Mouse (Mus musculus) ovary, postnatal 10 days (tissue): ENCODE results near the gene Cebpa.

ENCODE experiments used
- DNase-seq: peaks from one replicate; pipeline ENCODE4 v3.0.0; 2022; ENCODE audit warnings: low spot score

The Cebpa gene

DNA sequence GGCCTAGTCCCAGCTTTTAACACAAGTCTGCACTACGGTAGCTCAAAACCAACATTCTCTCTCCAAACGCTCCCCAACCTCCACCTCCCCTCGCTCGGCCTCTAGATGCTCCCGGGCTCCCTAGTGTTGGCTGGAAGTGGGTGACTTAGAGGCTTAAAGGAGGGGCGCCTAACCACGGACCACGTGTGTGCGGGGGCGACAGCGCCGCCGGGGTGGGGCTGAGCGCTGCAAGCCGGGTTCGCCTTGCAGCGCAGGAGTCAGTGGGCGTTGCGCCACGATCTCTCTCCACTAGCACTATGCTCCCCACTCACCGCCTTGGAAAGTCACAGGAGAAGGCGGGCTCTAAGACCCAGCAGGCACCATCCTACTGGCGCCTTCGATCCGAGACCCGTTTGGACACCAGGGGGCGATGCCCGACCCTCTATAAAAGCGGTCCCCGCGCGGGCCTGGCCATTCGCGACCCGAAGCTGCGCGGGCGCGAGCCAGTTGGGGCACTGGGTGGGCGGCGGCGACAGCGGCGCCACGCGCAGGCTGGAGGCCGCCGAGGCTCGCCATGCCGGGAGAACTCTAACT is at the start of gene Cebpa:
TSS of gene Cebpa (plus strand) at position 453 of the 573 bp plus-strand sequence.
- peak; percentile 98 for DNase-seq

DNA sequence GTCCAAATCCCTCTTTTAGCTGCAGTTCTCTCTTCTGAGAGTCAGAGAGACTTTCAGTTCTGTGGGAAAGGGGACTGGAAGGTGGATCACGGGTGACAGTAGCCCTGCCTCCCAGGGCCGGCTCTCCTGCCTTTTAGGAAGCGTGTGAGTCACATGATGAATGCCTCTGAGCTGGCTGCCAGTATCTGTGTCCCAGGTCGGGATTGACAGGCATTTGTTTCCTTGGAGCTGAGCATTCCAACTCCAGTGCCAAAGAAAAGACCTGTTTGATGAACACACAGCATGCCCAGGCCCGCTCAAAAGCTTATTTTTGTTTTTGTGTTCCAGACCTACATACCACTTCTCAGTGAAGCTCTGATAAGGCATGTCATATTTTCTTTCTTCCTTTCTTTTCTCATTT is 42.4 kb upstream of the Cebpa start:
- no peak for DNase-seq

DNA sequence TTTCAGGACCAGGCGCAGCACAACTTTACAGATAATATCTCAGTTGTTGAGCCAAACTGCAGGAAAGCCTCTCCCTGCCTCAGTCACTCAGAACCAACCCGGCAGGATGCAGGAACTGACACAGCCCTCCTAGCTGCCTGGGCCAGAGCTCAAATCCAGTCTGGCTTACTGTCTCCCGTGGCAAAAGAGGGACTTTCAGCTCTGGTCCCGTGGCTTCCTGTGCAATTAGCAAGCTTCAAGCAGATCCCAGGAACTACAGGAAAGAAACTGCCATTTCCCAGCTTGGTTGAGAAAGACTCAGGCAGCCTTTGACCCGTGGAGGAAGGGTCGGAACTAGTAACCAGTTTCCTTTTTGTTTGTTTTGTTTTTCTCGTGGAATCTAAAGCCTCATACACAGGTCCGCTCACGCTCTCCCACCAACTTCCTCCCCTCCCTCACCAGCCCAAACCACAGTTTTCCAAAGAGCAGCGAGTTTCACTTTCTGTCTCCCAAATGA is 38.2 kb upstream of the Cebpa start:
- no peak for DNase-seq

DNA sequence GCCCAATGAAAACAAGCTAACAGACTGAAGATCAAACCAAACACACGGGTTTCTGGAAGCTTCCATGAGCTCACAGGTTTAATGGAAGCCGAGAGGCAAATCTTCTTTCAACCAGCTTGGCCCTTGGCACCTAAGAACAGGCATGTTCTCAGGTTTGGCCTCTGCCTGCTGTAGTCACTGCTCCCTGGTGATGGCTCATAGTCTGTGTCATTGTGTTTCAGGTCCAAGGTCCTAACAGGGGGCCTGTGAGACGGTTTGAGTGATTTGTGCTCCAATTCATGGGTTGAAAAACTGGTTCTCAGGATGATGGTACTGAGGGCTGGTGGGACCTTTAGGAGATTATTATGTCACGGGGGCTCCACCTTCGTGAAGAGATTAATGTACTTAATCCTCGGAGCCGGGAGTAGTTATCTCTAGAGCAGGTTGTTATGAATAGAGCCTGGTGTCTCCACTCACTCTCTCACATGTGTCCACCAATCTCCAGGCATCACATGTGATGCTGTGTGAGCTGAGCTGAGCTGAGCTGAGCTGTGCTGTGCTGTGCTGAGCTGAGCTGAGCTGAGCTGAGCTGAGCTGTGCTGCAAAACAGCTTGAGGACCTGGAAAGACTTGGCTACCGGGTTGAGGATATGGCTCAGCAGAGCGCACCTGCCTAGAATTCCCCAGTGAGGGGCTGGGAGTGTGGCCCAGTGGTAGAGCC is 37.5 kb upstream of the Cebpa start:
- DNase-seq: no peak

DNA sequence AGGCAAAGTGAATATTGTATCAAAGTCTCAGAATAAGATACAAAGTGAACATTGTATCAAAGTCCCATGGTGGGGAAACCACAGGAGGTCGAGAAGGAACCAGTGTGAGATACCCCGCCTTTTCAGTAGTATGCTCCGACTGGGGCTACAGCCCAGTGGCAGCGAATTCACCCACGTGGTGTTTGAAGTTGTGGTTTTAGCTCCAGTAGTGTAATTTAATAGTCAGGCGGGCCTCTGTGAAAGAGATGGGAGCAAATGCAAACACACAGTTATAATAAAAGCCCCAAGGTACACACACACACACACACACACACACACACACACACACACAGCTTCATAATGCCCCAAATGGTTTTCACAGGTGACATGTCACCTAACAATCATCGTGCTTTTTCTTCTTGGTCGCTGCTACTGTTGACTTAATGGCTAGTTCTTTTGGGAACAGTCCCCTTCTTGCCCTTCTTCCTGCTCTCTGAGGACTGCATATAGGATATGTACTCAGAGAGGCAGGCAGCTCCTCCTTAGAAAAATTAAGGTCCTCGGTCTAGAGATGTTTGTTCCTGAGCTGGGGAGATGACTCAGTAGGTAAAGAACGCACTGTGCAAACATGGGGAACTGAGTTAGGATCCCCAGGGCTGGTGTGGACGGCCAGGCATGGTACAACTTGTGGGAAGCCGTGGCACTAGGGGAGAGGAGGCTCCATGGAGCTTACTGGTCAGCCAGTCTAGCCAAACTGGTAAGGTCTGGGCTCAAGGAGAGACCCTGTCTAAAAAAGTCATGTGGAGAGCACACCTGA is 34.3 kb upstream of the Cebpa start:
- no peak for DNase-seq

DNA sequence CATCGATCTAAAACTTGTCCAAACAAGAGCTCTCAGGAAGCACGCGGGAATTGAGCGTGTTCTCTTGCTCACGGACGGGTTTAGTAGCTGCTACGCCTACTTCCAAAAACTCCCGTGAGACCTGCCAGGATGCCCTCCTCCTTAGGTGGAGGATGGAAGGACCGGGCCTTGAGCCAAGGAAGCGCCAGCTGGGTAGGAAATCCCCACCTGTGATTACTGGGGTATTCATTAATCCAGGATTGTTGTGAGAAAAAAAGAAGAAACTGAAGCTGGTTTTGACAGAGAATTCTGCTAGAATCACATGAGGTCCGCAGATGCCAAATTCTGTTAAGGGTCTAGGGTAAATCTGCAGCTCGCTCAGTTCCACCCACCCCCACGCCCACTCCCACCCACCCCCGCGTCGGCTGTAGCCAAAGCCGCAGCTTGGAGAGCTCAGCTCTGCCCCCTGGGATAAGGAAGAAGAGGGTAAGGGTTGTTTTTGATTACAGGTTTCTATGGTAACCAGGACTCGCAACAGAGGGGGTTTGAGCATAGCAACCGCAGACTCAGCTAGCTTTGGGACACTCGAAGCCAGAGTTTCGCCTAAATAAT is 32.7 kb upstream of the Cebpa start:
- no peak for DNase-seq

DNA sequence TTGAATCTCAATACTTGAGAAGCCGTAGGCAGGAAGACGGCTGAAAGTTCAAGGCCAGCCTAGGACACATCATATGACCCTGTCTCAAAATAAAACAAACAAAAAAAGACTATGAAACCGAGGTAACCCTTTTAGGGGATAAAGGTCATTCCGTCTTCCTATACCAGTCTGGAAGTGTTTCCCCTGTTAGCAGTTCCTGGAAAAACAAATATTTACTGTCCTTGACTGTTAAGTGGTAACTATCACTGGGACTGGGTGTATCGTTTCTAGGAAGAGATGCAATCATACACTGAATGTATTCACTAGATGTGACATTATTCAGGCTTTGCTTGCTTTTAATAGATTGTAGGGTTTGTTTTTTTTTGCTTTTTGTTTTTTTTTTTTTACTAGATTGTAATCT is 28.5 kb upstream of the Cebpa start:
- DNase-seq: no peak

DNA sequence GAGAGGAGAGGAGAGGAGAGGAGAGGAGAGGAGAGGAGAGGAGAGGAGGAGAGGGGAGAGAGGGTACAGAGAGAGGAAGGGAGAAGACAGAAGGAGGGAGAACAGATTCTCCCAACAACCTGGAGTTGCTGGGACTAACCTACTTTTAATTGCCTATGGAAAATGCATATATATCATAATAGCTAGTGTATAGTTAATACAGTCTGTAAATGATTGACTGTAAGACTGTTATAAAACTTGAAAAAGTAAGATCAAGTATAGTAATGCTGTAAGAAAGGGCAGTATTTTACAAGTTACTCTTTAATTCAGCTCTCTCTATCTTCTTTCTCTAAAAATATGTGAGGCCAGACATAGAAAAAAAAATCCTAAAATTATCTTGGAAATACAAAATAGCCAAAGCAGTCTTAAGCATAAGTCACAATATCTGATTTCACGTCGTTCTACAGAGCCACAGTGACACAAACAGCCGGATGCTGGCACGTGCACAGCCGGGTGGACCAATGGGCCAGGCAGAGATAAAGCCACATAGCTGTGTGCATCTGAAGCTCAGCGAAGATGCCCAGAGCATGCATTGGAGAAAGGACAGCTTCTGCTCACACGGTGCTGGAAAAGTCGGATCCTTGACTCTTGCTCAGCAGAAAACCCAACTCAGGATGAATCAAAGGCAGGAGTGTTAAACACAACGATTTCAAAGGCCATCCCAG is 24.0 kb upstream of the Cebpa start:
- no peak for DNase-seq

DNA sequence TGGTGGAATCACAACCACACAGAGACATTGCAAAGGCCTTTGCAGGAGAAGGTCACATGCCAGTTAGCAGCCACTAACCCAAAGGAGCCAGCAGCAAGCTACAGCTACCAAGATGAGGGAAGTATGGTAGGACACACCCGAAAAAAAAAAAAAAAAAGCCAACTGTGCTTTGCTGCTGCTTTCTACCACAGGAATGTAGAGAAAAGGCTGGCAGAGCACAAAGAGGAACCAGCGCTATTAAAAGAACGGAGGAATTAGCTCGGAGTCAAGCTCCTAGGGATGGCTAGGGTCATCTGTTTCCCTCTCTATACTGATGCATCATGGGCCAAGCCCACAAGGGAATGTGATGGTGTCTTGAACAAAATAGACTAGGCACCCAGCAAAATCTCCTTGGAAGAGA is 20.3 kb upstream of the Cebpa start:
- no peak for DNase-seq

DNA sequence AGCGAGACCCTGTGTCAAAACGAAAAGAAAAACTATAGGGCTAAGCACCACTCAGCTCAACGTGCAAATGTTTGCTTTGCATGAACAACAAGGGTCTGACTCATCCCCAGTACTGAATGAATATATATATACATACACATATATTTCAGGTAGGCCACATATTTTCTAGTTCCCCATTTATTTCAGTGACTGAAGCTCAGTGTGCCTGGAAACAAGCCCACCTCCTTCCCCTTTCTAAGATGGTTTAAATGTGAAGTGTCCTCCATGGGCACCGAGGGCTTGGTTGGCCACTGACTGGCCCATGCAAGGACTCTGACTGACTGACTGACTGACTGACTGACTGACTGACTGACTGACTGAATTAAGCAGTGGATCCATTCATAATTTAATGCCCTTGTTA is 19.6 kb upstream of the Cebpa start:
- no peak for DNase-seq

DNA sequence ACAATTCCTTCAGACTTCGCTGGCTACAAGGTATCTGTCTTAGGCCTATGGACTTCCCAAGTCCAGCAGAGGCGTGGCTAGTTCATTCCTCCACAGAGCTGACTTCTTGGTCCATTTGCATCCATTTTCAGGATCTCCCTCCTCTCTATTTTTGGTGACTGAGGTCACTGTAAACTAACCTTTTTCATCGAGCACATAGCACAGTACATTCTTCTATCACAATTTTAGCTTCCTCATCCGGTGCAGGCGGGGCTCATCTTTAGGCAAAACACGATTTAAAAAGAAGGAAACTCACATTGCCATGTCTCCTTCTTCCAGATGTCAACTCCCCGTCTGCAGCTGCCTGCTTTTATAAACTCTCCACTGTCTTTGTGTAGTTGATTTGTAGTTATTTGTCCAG is 12.5 kb upstream of the Cebpa start:
- no peak for DNase-seq

DNA sequence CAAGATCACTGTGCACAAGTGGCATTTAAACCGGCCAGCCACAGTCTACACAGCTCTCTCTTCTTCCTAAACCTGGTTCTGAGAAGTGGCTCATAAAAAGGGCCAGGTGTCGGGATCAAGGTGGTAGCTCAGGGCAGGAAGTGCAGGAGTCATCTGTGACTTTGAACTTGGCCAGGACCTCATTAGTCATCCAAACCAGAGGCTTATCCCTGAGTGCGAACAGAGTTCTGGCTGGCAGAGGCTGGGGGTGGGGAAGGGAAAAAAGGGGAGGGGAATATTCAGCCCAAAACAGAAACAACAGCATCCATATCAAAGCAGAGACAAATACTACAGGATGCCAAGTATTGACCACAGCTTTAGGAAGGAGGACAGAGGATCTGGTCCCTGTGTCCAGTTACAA is 11.5 kb upstream of the Cebpa start:
- no peak for DNase-seq

DNA sequence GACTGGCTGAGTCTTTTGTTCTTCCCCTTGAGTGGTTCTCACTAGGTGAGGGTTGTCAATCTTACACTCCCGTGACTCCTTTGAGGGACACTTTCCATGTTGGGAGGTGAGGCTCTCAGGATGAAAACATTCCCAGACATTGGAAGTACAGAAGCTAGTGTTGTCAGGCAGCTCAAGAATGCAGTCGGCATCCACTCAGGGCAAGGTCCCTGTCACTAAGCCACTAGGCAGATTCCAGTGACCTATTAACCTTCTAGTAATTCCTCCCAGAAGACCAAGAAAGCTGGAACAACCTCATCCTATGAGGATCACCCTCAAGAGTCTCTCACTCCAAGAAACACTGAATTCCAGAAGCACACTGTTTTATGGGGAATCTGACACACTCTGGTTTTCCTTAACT is 11.0 kb upstream of the Cebpa start:
- no peak for DNase-seq

DNA sequence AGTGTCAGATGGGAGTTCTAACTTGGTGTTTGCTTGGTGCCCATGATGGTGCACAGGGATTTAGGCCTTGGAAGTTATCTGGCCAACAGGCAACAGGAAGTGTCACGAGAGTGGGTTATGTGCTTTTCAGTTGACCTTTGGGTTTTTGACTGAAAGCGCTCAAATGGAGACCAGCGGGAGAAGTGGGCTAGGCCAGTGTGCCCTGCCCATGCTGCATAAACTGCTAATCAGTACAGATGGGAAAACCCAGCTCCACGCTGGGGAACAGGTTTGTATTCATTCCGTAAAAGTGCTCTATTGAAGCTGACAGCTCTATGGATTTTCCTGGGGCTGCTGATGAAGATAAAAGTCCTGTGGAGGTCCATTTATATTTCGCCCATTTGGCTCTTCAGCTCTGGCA is 10.4 kb upstream of the Cebpa start:
- no peak for DNase-seq

DNA sequence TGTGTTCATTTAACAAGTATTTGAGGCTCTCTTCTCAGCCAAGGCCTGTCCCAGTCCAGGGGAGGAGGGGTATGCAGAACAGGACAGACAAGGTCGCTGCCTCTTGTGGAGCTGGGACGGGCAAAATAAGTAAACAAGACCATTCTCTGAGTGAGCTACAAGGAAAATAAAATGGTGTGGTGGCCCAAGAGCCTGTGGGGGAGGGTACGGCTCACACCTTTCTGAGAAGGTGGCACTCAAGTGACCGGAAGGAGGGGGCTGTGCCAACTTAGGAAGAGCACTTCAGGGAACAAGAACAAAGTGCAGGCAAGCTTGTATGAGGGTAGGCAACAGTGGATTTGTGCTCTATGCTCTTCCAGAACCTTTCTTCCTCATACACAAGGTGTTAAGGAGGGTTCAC is 6.0 kb upstream of the Cebpa start:
- DNase-seq: no peak

DNA sequence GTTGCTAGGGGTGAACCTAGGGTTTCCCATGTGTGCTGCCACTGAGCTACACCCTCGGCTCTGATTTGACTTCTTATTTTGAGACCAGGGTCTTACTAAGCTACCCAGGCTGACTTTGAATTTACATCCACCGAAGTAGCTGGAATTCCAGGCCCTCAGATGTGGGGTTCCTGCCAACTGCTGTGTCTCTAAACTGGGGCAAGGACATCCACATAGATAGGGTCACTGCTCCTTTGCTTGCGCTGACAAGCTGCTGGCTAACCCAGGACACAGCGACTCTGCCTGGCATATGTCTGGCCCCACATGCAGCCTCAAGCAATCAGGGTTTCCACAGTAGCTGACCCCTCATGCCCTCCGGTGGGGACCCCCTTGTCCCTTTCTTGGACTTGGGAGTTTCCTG is 5.4 kb upstream of the Cebpa start:
- DNase-seq: no peak

DNA sequence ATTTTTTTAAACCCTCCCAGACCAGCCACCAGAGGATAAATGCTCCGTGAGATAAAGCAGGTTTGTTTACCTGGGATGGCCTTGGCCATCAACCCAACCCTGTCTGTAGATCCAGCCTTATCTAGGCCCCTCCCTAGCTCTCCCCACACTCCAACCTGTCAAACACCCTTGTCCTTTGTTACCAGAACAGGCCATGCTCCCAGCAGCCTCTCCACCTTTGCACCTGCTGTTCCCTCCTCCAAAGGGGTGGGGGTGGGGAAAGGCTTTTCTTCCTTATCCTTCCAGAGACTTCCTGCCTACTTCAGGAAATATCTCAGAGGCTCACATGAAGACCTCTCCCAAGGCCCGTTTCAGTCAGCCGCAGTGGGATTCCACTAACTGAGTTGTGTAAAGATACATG is 2.6 kb upstream of the Cebpa start:
- DNase-seq: no peak

DNA sequence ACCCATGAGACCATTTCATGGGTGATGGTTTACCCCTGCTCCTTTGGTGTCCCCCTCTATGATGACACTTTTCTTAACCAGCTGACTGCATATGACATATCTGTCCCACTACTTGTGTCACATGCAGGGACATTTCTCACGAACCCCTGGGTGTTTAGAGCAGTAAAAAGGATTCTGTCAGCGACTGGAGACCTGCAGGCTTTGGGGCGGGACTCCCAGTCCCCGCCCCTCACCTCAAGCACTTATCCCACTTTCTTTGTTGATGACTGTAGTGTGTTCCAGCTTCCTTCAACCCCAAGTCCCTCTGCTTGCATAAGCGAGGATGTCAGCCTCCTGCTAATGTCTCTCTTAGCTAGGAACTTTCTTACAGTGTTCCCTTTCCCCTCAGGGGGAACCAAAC is 2.0 kb upstream of the Cebpa start:
- DNase-seq: no peak

DNA sequence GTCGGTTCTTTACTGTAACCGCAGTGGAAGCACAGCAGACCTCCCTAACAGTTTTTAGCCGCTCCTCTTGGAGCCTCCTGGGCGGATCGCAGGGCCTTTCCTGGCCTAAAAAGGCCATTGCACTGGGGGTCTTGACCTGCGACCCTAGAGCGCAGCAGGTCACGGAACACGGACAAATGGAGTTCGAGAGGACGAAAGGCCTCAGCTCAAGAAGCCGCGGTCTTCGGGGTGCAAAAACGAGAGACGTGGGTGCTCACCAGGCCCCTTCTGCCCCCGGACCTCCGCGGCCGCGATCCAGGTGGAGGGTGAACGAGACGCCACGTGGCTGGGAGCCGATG is 1.4 kb upstream of the Cebpa start:
- DNase-seq: no peak

DNA sequence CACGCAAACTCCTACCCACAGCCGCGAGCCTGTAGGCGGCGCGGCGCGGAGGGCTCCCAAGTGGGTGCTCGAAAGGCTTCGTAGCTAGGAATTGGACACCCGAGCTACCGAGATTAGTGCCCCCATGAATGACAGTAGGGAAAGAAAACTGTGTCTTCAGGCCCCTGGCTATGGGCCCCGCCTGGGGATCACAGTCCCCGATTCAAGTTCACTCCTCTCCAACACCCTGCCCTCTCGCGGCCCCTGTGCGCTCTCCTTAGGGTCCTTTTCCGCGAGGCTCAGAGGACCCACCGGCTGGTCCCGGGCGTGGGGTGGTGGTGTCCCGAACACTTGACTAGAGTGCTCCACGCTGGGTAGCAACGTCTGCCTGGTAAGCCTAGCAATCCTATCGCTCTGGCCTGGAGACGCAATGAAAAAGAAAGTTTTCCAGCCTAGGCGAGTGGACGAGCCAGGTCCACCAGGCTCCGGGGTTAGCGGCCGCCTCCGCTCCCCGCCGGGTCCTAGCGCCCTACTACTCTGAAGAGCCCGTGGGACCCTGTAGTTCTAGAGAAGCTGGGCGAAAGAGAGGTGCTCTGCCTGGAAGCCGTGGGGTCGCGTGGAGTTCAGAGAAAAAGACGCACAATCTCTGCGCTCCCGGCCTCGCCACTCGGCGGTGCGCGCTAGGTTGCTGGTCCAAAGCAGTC is 853 bp upstream of the Cebpa start:
- DNase-seq: peak; percentile 68

DNA sequence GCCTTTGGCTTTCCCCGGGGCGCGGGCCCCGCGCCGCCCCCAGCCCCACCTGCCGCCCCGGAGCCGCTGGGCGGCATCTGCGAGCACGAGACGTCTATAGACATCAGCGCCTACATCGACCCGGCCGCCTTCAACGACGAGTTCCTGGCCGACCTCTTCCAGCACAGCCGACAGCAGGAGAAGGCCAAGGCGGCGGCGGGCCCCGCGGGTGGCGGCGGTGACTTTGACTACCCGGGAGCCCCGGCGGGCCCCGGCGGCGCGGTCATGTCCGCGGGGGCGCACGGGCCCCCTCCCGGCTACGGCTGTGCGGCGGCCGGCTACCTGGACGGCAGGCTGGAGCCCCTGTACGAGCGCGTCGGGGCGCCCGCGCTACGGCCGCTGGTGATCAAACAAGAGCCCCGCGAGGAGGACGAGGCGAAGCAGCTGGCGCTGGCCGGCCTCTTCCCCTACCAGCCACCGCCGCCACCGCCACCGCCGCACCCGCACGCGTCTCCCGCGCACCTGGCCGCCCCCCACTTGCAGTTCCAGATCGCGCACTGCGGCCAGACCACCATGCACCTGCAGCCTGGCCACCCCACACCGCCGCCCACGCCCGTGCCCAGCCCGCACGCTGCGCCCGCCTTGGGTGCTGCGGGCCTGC is 533 bp downstream of the Cebpa start:
- DNase-seq: no peak
